Mouse (Mus musculus) ovary, adult 10 weeks (tissue): ENCODE measurements around the gene Gm3029. TPM values are rescaled to one million over a fixed set of nuclear protein-coding genes. Genes with fewer than 3 reads are reported as not detected.

Source experiments
- polyA plus RNA-seq: library from polyadenylated mRNA; stranded (reverse); fragments of 350-450 nt; fragmentation: Illumina TruSeq; extraction: RNeasy Lipid Tissue Mini Kit (QIAGEN cat#74804); gene quantifications from one replicate; pipeline ENCODE4 v1.2.3, GENCODE M21; 2014

The Gm3029 gene
- polyA plus RNA-seq = not detected

GRCm38 (mm10) chr14:3931456-3931855 is at the start of gene Gm3029:
Gm3029 (plus strand) TSS chr14:3931756.

GRCm38 (mm10) chr14:3883872-3884271 is 47.7 kb upstream of the Gm3029 start, which contains the start of gene Gm2916:
Gm2916 (plus strand) TSS chr14:3884172.

GRCm38 (mm10) chr14:3963247-3963646 is 31.7 kb downstream of the Gm3029 start, which contains the start of gene Gm3095:
Gm3095 (plus strand) TSS chr14:3963547.

Other genes starting within 250 kb of the Gm3029 start
- not detected for gene Gm3043, start 243.0 kb upstream of the Gm3029 start, polyA plus RNA-seq
- gene Gm3002, start 121.7 kb upstream of the Gm3029 start, polyA plus RNA-seq = not detected
- gene Gm3033, start 85.5 kb upstream of the Gm3029 start, polyA plus RNA-seq = not detected
- gene Gm2916, start 47.6 kb upstream of the Gm3029 start, polyA plus RNA-seq = not detected
- gene Gm3095, start 31.8 kb downstream of the Gm3029 start, polyA plus RNA-seq = not detected
- gene Gm3099, start 66.6 kb downstream of the Gm3029 start, polyA plus RNA-seq = not detected
- not detected for gene Gm5796, start 92.2 kb downstream of the Gm3029 start, polyA plus RNA-seq
- gene Gm3115, start 152.4 kb downstream of the Gm3029 start, polyA plus RNA-seq = not detected
- not detected for gene Gm8108, start 178.8 kb downstream of the Gm3029 start, polyA plus RNA-seq
- gene Gm3127, start 233.3 kb downstream of the Gm3029 start, polyA plus RNA-seq = not detected